Mouse (Mus musculus): ENCODE data around the gene Slc22a1. TPM values are rescaled to one million over a fixed set of nuclear protein-coding genes. Genes with fewer than 3 reads are reported as not detected.
"Not testable (repeated sequence)": the region's sequence is repeated elsewhere in the genome, so short reads cannot be mapped to it uniquely, and the experiment has no call there.

Slc22a1 gene
- polyA plus RNA-seq, 1 experiment from 2014 or later: 42.4 TPM

GRCm38 (mm10) chr17:12684412-12684811 is 8.8 kb upstream of the Slc22a1 start:
- Histone ChIP-seq H3K4me2 (ENCODE audit: low read length) (no peak overlapping the region), H3K4me1 (ENCODE audit: control insufficient read depth in 2 of 2, insufficient read depth in 2 of 2, low read length in 2 of 2) (peaks cover 14 to 22% of the 10 kb centered on the region in 2 experiments), H3K27ac (replicated peaks in 1 of 2; ENCODE audit: control insufficient read depth in 1 of 2, insufficient read depth in 1 of 2, low read depth in 2 of 2, low read length in 2 of 2) (no peak overlapping the region), H3K4me3 (ENCODE audit: control insufficient read depth in 1 of 2, insufficient read depth in 1 of 2, low read depth in 1 of 2, low read length in 2 of 2) (no peak overlapping the region), H3K36me3 (ENCODE audit: control insufficient read depth, insufficient read depth, low read length) (peaks cover 94% of the 10 kb centered on the region), H3K9ac (ENCODE audit: low read length) (no peak overlapping the region), H3K27me3 (ENCODE audit: control insufficient read depth, insufficient read depth, low read length) (no peaks in the 10 kb centered on the region), H3K9me3 (ENCODE audit: control insufficient read depth, low read length) (no peaks in the 10 kb centered on the region)
- ATAC-seq (ENCODE audit: insufficient number of reproducible peaks, insufficient read depth, low FRiP score, low read depth): 0 out of 2 replicates have a peak, but pooled peaks have one; percentile 7
- WGBS: 59% methylated on average over 4 of the region's 4 CpGs

- Histone ChIP-seq H3K27ac (replicated peaks in 1 of 2; ENCODE audit: control insufficient read depth in 1 of 2, insufficient read depth in 1 of 2, low read depth in 2 of 2, low read length in 2 of 2) (no peak overlapping the region), H3K4me3 (ENCODE audit: control insufficient read depth in 1 of 2, insufficient read depth in 1 of 2, low read depth in 1 of 2, low read length in 2 of 2) (no peak overlapping the region), H3K4me1 (ENCODE audit: control insufficient read depth in 2 of 2, insufficient read depth in 2 of 2, low read length in 2 of 2) (peaks cover 7 to 14% of the 10 kb centered on the region in 2 experiments), H3K9ac (ENCODE audit: low read length) (no peak overlapping the region), H3K4me2 (ENCODE audit: low read length) (no peak overlapping the region), H3K27me3 (ENCODE audit: control insufficient read depth, insufficient read depth, low read length) (no peaks in the 10 kb centered on the region), H3K9me3 (ENCODE audit: control insufficient read depth, low read length) (no peaks in the 10 kb centered on the region), H3K36me3 (ENCODE audit: control insufficient read depth, insufficient read depth, low read length) (peaks cover 86% of the 10 kb centered on the region)
- no peak for ATAC-seq (ENCODE audit: insufficient number of reproducible peaks, insufficient read depth, low FRiP score, low read depth)
- 90% methylated on average over 13 of the region's 13 CpGs for WGBS
Observed at GRCm38 (mm10) chr17:12683582-12683981, 8.0 kb upstream of the Slc22a1 start.

GRCm38 (mm10) chr17:12678261-12678660 is 2.6 kb upstream of the Slc22a1 start:
- no peak for ATAC-seq (ENCODE audit: insufficient number of reproducible peaks, insufficient read depth, low FRiP score, low read depth)

GRCm38 (mm10) chr17:12677139-12677538 is 1.5 kb upstream of the Slc22a1 start:
- Histone ChIP-seq H3K9me3 (ENCODE audit: control insufficient read depth, low read length) (no peaks in the 10 kb centered on the region), H3K4me1 (ENCODE audit: control insufficient read depth in 2 of 2, insufficient read depth in 2 of 2, low read length in 2 of 2) (no peaks in the 10 kb centered on the region), H3K27me3 (ENCODE audit: control insufficient read depth, insufficient read depth, low read length) (no peaks in the 10 kb centered on the region), H3K27ac (replicated peaks in 1 of 2; ENCODE audit: control insufficient read depth in 1 of 2, insufficient read depth in 1 of 2, low read depth in 2 of 2, low read length in 2 of 2) (no peak overlapping the region), H3K4me3 (ENCODE audit: control insufficient read depth in 1 of 2, insufficient read depth in 1 of 2, low read depth in 1 of 2, low read length in 2 of 2) (no peak overlapping the region), H3K9ac (ENCODE audit: low read length) (no peak overlapping the region), H3K4me2 (ENCODE audit: low read length) (no peak overlapping the region), H3K36me3 (ENCODE audit: control insufficient read depth, insufficient read depth, low read length) (peaks cover 21% of the 10 kb centered on the region)
- no peak for ATAC-seq (ENCODE audit: insufficient number of reproducible peaks, insufficient read depth, low FRiP score, low read depth)

More at GRCm38 (mm10) chr17:12678261-12678660, 2.6 kb upstream of the Slc22a1 start:
- H3K9me3 ChIP-seq (ENCODE audit: control insufficient read depth, low read length): no peaks in the 10 kb centered on the region
- H3K4me1 ChIP-seq (ENCODE audit: control insufficient read depth in 2 of 2, insufficient read depth in 2 of 2, low read length in 2 of 2): no peaks in the 10 kb centered on the region
- H3K36me3 ChIP-seq (ENCODE audit: control insufficient read depth, insufficient read depth, low read length): peaks cover 32% of the 10 kb centered on the region
- no peak overlapping the region for H3K9ac ChIP-seq (ENCODE audit: low read length)
- no peaks in the 10 kb centered on the region for H3K27me3 ChIP-seq (ENCODE audit: control insufficient read depth, insufficient read depth, low read length)
- H3K4me3 ChIP-seq (ENCODE audit: control insufficient read depth in 1 of 2, insufficient read depth in 1 of 2, low read depth in 1 of 2, low read length in 2 of 2): no peak overlapping the region
- no peak overlapping the region; a peak in 1 of 4 replicates for H3K27ac ChIP-seq (replicated peaks in 1 of 2; ENCODE audit: control insufficient read depth in 1 of 2, insufficient read depth in 1 of 2, low read depth in 2 of 2, low read length in 2 of 2)
- no peak overlapping the region for H3K4me2 ChIP-seq (ENCODE audit: low read length)

- not testable (repeated sequence) for H3K4me2 ChIP-seq (ENCODE audit: low read length); H3K27me3 ChIP-seq (ENCODE audit: control insufficient read depth, insufficient read depth, low read length); H3K4me3 ChIP-seq (ENCODE audit: control insufficient read depth in 1 of 2, insufficient read depth in 1 of 2, low read depth in 1 of 2, low read length in 2 of 2); H3K27ac ChIP-seq (replicated peaks in 1 of 2; ENCODE audit: control insufficient read depth in 1 of 2, insufficient read depth in 1 of 2, low read depth in 2 of 2, low read length in 2 of 2); H3K4me1 ChIP-seq (ENCODE audit: control insufficient read depth in 2 of 2, insufficient read depth in 2 of 2, low read length in 2 of 2); ATAC-seq (ENCODE audit: insufficient number of reproducible peaks, insufficient read depth, low FRiP score, low read depth); H3K9me3 ChIP-seq (ENCODE audit: control insufficient read depth, low read length); H3K9ac ChIP-seq (ENCODE audit: low read length); H3K36me3 ChIP-seq (ENCODE audit: control insufficient read depth, insufficient read depth, low read length)
- WGBS: 77% methylated on average over 7 of the region's 7 CpGs
Observed at GRCm38 (mm10) chr17:12674980-12675379, 649 bp downstream of the Slc22a1 start.

GRCm38 (mm10) chr17:12673871-12674270 is 1.8 kb downstream of the Slc22a1 start:
- Histone ChIP-seq H3K4me2 (ENCODE audit: low read length) (no peak overlapping the region), H3K4me1 (ENCODE audit: control insufficient read depth in 2 of 2, insufficient read depth in 2 of 2, low read length in 2 of 2) (peaks cover 12 to 13% of the 10 kb centered on the region in 2 experiments), H3K9ac (ENCODE audit: low read length) (no peak overlapping the region), H3K27me3 (ENCODE audit: control insufficient read depth, insufficient read depth, low read length) (no peaks in the 10 kb centered on the region), H3K4me3 (ENCODE audit: control insufficient read depth in 1 of 2, insufficient read depth in 1 of 2, low read depth in 1 of 2, low read length in 2 of 2) (no peak overlapping the region), H3K27ac (replicated peaks in 1 of 2; ENCODE audit: control insufficient read depth in 1 of 2, insufficient read depth in 1 of 2, low read depth in 2 of 2, low read length in 2 of 2) (no peak overlapping the region), H3K36me3 (ENCODE audit: control insufficient read depth, insufficient read depth, low read length) (no peaks in the 10 kb centered on the region), H3K9me3 (ENCODE audit: control insufficient read depth, low read length) (no peaks in the 10 kb centered on the region)
- 32% methylated on average over 3 of the region's 3 CpGs for WGBS
- no peak for ATAC-seq (ENCODE audit: insufficient number of reproducible peaks, insufficient read depth, low FRiP score, low read depth)

- no peak overlapping the region for H3K4me3 ChIP-seq (ENCODE audit: control insufficient read depth in 1 of 2, insufficient read depth in 1 of 2, low read depth in 1 of 2, low read length in 2 of 2)
- no peak for ATAC-seq (ENCODE audit: insufficient number of reproducible peaks, insufficient read depth, low FRiP score, low read depth)
- H3K27me3 ChIP-seq (ENCODE audit: control insufficient read depth, insufficient read depth, low read length): no peaks in the 10 kb centered on the region
- H3K27ac ChIP-seq (replicated peaks in 1 of 2; ENCODE audit: control insufficient read depth in 1 of 2, insufficient read depth in 1 of 2, low read depth in 2 of 2, low read length in 2 of 2): no peak overlapping the region
- no peak overlapping the region for H3K9ac ChIP-seq (ENCODE audit: low read length)
- WGBS: 77% methylated on average over 7 of the region's 7 CpGs
- no peak overlapping the region for H3K4me2 ChIP-seq (ENCODE audit: low read length)
- H3K4me1 ChIP-seq (ENCODE audit: control insufficient read depth in 2 of 2, insufficient read depth in 2 of 2, low read length in 2 of 2): peaks cover 18 to 22% of the 10 kb centered on the region in 2 experiments
- H3K36me3 ChIP-seq (ENCODE audit: control insufficient read depth, insufficient read depth, low read length): no peaks in the 10 kb centered on the region
- no peaks in the 10 kb centered on the region for H3K9me3 ChIP-seq (ENCODE audit: control insufficient read depth, low read length)
Observed at GRCm38 (mm10) chr17:12672285-12672790, 3.3 kb downstream of the Slc22a1 start.

- H3K4me1 ChIP-seq (ENCODE audit: control insufficient read depth in 2 of 2, insufficient read depth in 2 of 2, low read length in 2 of 2): peaks cover 18 to 22% of the 10 kb centered on the region in 2 experiments
- no peak overlapping the region for H3K4me3 ChIP-seq (ENCODE audit: control insufficient read depth in 1 of 2, insufficient read depth in 1 of 2, low read depth in 1 of 2, low read length in 2 of 2)
- H3K27me3 ChIP-seq (ENCODE audit: control insufficient read depth, insufficient read depth, low read length): no peaks in the 10 kb centered on the region
- H3K36me3 ChIP-seq (ENCODE audit: control insufficient read depth, insufficient read depth, low read length): no peaks in the 10 kb centered on the region
- H3K9ac ChIP-seq (ENCODE audit: low read length): no peak overlapping the region
- no peak overlapping the region for H3K4me2 ChIP-seq (ENCODE audit: low read length)
- 84% methylated on average over 5 of the region's 5 CpGs for WGBS
- ATAC-seq (ENCODE audit: insufficient number of reproducible peaks, insufficient read depth, low FRiP score, low read depth): no peak
- no peaks in the 10 kb centered on the region for H3K9me3 ChIP-seq (ENCODE audit: control insufficient read depth, low read length)
- H3K27ac ChIP-seq (replicated peaks in 1 of 2; ENCODE audit: control insufficient read depth in 1 of 2, insufficient read depth in 1 of 2, low read depth in 2 of 2, low read length in 2 of 2): no peak overlapping the region
Observed at GRCm38 (mm10) chr17:12671029-12671605, 4.5 kb downstream of the Slc22a1 start.
